Mouse (Mus musculus): Measurements from ENCODE around the gene Kcnj5.

Gene Kcnj5

DNA sequence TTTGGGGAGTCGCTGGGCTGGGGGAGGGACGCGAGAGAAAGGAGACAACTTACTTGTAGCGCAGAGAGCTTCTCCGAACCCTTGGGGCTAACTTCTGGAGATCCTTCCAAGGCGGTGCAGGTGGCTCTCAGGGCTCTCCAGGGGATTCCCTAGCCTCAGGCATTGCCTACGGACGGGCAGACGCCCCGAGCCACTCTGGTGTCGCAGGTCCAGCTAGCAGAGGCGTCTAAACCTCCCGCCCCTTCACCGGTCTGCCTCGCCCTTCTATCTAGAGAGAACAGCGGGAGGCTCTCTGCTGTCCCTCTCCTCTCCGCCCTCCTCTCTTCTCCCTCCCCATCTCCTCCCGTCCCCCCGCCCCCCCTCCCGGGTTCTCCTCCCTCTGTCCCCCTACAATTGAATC, at the start of gene Kcnj5:
Gene Kcnj5, minus strand, starts transcription at position 300 of the 400 bp plus-strand sequence.
- no peak for DNase-seq

DNA sequence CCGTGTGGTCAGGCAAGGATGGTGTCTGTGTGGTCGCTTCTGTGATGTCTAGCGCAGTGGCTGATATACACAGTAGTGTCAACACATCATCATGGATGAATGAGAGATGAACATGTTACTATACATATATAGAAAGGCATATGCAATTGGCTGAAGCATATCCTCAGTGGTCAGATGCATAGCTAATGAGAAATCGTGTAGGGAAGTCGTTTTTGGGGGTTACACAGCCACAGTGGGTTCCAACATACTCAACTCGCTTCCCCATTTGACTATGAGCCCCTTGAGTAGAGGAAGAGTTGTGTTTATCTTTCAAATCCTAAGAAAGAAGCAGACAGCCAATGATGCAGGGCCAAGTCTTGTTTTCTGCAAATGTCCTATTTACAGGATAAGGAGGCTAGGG, 48.6 kb upstream of the Kcnj5 start:
- no peak for DNase-seq

DNA sequence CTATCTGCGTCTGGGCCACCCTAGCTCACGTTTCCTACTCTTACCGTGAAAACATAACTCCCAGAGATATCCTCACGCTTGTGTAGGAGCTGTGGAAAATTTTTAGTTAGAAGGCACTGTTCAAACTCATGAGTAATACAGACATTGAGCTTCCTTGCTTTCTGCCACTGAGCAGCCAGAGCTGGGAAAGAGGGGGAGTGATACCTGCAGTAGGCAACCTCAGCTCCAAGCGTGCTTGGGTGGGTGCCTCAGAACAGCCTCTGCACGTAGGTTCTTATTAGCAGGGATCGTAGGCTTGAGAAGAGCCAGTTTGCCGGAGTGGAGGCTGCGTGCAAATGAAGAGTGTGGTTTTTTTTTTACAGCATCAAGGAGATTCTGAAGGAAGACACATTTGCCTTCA, 47.6 kb upstream of the Kcnj5 start:
- DNase-seq, result no peak

DNA sequence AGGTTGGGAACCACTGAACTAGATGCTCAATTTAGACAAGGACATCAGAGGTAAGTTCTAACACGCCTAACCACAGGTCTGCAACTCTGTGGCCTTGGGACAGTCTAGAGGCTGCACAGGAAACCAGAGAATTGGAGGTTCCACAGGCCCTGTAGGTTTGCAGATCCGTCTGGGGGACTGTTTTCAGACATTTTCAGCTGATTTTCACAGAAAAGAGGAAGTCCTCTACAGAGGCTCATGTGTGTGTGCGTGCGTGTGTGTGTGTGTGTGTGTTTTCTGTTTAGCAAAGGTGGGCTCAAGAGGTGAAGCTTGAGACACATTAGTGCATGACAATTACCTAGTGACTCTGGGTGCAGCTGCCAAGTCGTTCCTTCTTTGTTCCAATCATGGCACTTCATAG, 46.9 kb upstream of the Kcnj5 start:
- DNase-seq, result no peak

DNA sequence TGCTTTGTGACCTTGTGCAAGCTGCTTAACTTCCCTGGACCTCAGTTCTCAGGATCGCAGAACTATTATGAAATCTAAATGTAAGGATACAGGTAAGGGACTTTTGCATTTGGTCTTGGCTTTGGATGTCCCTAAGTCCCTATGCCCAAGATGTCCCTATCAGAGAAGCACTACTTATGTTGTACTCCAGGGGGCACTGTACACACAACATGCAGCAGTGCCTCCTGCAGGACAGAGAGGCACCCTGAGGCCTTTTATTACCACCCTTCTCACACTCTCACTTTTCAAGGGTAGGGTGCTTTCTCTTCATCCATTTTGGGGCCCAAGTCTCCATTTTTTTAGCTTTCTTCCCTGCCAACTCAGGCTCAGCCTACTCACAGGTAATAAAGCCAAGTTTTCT, 44.0 kb upstream of the Kcnj5 start:
- DNase-seq, result no peak

DNA sequence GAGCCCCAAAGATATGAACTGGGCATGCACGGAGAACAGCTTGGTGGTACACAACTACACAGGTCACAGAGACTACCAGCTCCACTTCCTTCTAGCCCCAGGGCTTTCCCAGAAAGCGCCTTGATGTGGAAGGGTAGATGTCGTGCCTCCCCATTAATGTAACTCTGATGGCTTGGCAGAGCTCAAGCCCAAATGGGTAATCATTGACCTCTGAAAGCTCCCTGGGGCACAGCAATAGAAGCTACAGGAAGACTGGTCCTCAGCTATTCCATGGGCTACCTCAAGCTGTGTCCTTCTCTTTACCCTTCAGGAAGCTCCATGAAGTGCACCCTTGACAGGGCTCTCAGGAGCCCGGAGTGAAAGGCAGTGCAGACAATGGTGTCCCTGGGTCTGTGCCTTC, 40.8 kb upstream of the Kcnj5 start:
- DNase-seq, result peak; percentile 72 to 90

DNA sequence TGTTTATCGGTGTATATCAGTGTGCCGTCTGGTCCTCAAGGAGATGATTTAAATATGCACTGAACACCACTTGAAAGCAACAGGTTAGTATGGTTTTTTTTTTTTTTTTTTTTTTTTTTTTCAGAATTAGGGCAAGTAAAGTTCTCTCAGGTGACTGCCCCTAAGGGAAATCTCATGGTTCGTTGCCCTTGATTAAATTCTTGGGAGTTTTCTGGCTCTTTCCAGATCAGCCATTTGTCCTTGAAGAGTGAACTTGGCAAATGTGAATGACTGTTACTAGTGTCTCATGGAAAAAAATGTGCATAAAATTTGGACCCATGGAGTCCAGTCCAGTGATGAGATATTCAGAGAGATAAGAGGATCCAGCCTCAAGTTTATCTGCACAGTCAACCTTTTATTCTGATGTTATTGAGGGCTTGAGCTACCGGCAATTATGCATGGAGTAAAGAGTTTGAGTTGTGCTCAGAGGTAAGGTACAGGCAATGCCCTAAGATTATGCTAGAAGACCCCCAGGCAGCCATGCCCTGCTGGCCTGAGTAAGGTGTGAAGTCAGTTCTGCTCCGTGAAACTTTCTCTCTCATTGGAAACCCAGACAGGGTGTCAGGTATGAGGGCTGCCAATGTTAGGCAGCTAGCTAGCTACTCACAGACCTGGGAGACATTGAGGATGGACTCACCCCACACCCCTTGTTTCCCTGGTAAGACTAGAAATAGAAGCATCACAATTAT, 32.9 kb upstream of the Kcnj5 start:
- DNase-seq, result peak in 1 of 2 experiments; percentile 77

DNA sequence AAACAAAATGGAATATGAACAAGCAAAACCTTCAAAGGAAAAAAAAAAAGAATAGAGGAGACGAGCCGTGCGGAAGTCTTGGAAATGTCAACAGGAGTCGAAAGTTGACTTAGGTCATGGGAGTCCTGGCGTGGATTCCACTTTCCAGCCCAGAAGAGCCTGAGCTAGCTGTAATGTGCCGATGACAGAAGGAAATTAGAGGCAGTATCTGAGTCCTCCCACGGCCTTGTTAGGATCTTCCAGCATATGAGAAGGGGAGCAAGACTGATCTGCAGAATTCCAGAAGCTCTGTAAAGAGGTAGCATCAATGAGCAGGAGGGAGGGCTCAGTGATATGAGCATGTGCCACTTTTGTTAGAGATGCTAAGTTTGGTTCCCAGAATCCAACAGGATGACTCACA, 31.9 kb upstream of the Kcnj5 start:
- DNase-seq, result no peak

DNA sequence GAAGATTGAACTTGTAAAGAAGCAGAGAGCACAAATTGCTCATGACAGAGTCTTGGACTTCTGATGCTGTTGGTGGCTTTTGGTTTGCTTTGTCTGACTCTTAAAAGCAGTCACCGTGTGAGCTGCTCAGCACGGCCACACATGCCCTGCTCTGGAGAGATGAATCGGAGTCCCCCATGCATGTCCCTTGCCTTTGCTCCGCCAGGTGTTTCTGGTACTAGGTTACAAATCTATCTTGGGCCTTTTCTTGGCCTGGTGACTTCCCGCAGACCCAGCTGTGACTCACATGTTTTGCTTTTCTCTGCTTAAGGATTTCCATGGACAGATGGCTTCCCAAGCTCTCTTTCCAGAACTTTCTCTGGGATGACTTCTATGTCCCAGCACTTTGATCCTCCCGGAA, 29.5 kb upstream of the Kcnj5 start:
- DNase-seq, result no peak

DNA sequence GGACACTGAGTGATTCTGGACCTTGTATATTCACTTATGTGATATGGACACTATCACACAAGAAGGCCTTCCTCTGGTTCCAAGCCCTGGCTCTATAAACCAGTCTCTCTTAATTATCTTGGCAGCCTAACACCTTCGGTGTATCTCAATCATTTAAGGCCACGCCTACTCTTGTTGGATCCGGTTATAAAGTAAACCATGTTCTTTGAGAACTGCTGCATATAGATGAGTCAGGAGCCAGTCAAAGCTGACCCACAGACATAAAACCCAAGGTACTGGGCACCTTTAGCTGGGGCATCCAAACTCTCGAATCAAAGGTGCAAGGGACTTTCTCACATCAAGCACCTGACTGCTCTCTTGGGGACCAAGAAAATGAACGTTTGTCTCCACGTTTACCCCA, 28.1 kb upstream of the Kcnj5 start, which contains the start of gene Kcnj1:
Gene Kcnj1, plus strand, starts transcription at position 292 of the 400 bp plus-strand sequence.
- peak; percentile 37 to 68 for DNase-seq

DNA sequence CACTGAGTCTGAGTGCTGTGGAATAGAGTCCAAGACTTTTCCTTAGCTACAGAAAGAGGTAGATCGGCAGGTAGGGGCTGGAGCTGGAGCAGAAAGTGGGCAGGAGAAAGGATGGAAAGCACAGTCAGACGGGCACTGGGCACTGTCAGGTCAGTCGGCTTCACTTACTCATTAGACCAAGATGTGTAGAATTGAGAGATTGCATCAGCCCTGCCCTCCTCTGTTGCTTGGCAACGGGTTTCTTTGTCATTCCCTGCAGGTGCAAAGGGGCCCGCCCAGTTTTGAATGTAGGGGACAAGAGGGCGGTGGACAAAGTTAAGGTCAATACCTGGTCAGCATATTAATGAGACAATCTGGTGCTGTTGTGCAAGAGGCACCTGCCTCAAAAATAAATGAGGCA, 25.2 kb upstream of the Kcnj5 start:
- peak; percentile 39 to 69 for DNase-seq

DNA sequence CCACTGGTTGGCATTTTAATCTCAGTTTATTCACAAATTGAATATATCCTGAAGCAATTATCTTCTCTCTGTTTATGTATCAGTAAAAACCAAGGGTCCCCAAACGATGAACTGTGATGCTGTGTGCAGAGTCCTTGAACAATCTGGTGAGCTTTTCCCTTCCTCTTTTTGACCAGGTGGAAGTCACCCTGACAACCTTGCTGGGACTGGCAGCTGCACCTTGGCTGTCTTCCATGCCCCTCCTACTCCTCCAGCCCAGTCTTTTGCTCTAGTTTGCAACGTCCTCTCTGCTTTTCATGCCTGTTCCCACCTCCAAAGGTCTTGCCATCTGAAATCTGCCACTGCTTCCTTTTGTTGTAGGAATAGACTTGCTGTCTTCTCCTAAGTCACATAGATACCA, 24.7 kb upstream of the Kcnj5 start:
- DNase-seq, result peak; percentile 69 to 75

DNA sequence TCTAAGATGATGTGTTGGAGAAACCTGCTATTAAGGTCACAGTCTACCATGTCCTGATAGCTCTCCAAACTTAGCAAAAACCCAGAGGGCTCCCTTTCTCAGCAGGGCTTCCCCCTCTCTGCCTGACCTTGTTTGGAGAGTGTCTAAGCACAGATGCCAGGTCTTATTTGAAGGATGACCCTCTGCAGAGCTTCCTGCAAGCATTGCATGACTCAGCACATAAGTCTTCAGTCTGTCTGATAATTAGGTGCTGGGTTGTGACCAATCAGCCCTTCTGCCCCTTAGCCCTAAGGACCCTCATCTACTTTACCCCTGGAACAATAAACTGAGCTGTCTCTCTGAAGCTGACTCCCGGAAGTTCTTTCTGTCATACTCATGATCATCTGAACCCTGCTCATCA, 16.6 kb upstream of the Kcnj5 start:
- no peak for DNase-seq

DNA sequence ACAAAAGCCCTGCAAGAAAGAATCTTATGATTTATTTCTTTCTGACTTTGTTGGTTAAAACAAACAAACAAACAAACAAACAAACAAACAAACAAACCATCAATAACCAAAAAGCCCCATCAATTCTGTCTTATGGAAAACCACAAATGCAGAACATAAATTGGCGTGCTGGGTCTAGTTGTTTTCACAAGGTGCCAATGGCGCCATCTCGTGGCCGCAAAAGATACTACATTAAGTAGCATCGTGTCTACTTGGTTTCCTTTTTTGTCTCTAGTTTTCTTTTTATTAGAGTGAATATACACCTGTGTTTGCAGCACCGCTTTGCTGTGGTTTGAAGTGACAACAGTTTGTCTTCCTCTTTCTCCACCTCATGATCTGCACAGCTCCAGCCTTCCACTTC, 6.2 kb upstream of the Kcnj5 start:
- peak; percentile 53 to 81 for DNase-seq

DNA sequence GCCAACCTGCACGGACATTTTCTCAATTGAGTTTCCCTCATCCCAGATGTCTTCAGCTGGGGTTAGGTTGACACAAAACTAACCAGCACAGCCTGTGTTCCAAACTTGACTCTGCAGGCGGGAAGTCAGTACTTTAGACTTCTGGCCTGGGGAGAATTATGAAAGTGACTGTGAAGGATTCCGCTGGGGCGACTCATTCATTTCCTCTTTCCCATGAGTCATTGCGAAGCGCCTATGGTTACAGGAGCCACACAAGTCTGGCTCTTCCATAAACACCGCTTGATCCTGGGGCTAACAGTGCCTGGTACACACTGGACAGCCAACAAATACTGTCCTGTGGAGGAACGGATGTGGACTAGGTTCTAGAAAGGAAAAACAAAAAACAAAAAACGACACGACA, 5.2 kb upstream of the Kcnj5 start:
- no peak for DNase-seq

DNA sequence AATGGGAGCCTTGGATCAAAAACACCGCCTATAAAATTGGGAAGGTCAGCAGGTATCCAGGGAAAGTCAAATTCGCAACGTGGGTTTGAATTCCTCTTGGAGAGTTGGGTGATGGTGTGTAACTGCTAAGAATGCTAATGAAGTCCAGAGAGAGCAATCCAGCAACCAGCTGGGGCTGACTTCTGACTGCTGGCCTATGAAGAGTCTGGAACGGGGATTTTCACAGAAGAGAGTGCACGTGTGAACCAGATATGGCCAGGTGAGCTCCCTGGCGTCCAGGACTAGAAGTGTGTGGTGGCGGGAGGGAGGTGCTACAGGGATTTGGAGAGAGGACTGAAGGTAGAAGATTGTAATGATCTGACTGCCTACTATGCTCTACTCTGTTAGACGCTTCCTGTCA, 3.9 kb upstream of the Kcnj5 start:
- DNase-seq, result peak in 1 of 2 experiments; percentile 56

DNA sequence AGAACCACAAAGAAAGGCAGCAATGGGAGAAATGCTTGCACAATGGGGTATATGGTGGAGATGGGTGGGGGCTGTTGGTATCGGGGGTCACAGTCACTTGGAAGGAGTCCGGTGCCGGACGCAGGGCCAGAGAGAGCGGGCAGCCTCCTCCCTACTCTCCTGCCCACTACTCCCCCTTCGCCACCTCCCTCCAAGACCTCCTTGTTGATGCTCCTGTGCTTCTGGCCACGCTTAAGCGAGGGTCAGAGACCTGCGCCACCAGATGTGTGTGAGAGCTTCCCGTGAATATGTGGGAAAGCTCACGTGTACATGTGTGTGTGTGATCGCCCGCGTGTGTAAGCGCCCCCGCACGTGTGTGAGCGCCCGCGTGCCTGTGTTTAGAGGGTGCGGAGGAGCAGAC, 339 bp upstream of the Kcnj5 start:
- DNase-seq, result no peak

DNA sequence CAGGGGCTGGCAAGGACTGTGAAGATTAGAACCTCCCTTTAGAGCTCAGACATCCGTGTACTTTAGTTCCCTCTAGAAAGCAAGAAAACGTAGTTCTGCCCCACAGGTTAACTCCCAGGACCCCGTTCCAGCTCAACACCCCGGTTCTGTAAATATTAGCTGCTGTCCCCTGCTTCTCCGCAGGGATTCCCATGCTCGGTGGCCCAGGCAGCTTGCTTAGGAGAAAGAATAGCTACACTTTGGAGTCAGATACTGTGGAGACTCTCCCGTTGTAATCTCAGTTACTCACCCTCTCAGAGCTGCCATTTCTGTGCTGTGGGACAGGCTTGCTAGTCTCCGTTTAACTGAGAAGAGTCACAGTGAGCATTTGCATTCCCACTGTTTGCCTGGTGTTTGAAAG, 1.2 kb downstream of the Kcnj5 start:
- no peak for DNase-seq

DNA sequence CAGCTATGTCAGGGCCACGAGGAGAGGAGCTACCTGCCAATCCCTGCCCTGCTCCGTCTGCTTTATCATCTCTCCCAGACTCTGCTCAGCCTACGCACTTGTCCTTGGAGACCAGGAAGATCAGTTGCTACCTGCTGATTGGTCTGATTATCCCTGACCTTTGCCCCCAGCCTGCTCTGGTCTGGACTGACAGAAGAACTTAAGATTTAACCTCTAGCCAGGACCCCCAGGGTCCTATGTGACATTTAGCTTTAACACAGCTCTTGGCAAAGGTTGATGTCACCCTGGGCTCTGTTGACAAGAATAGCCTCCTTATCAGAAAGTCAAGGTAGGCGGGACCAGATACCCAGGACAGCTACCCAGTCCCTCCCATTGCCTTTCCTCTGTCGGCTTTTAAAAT, 3.3 kb downstream of the Kcnj5 start:
- DNase-seq, result no peak

DNA sequence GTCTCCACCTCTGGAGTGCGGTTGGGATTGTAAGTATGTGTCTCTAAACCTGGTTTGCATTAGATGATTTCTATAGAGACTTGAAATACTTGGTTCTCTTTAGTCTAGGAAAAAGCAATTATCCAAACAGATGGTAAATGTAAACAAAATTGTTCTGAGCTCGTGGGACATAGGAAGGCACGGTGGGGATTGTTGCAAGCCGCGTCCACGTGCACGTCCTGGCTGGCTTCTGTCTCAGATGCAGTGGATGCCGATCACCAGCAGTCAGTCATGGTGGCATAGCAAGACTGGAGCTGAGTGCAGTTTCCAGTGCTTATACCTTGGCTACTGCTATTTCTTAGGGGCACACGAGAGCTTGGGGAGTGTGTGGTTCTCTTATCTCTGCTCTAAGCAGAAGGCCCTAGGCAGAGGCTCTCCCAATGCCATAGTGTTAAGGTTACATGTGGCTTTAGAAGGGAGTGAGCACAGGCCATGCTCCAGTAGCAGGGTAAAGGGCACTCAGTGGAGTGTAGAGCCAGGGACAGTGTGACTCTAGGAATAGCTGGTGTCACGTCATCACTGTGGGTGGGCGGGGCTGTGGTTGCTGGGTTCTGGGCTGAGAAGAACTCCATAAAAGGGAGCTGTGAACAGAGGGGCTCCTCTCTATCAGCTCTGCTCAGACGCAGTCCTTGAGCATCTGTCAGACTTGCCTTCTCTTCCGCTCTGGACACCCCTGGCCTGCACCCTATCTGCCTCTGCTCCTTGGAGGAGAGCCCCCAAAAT, 8.6 kb downstream of the Kcnj5 start:
- no peak for DNase-seq

DNA sequence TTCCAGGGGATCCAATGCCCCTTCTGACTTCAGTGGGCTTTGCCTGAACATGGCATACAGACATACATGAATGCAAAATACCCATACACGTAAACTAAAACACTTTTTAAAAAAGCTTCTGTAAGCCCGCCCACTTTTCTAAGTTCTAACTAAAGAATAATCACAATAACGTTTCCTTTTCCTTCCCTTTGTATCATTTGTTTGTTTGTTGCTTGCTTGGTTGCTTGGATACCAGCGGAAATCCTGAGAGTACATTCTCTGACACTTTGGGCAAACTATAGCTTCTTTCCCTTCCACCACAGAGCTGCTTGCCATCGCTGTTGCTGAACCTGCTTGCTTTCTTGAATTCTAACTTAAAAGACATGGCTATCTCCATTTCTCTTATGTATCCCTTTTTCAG, 13.0 kb downstream of the Kcnj5 start:
- DNase-seq, result no peak

DNA sequence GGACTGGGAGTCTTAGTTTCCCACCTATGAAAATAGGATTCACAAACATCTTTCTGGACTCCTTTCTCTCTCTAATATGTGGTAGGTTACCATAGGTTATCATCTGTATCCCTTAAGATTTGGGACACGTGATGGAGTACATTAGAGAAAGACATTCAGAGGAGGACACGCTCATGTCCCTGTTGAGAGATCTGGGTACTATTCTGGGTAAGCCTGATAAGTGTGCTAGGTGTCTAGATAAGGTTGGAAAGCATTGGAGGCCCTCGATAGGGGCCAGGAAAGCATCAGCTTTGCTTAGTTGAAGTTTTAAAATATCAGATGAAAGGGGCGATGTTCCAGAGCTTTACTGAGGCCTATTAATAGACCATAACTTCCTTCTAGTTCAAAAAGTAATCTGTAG, 15.4 kb downstream of the Kcnj5 start:
- DNase-seq, result no peak

DNA sequence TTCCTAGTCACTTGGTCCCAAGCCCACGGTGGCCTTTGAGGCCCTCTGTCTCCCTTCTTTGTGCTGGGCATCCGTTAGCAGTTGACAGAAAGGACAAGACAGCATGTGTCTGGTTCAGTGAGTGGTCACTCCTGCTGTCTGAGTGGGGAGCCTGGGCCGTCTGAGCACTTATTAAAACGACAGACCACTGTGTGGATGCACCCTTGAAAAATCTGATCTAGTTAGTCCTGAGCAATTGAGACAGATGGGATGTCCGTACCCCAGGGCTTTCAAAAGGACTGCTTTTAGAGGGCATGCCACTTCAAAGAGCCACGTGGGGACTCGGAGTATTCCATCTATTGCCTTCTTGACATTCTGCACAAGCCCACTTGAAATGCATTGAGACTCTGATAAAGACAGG, 20.5 kb downstream of the Kcnj5 start:
- no peak for DNase-seq

DNA sequence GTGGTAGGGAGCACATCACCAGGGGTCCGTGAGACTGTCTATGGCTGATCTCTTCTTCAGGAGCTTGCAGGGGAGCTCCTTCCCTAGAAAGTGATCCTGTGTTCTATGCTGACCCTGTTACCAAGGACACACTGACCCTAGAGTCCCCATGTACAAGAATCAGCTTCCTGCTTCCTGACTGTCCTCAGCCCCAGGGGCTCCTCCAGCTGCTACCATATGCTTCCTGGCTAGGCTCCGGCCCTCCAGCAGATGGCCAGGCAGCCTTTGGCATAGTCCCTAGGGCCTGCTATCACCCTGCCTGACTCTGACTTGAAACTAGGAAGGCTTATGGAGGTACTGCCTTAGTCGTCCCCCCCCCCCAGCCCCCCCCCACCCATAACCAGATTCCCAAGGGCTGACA, 24.0 kb downstream of the Kcnj5 start:
- DNase-seq, result peak; percentile 17 to 19

DNA sequence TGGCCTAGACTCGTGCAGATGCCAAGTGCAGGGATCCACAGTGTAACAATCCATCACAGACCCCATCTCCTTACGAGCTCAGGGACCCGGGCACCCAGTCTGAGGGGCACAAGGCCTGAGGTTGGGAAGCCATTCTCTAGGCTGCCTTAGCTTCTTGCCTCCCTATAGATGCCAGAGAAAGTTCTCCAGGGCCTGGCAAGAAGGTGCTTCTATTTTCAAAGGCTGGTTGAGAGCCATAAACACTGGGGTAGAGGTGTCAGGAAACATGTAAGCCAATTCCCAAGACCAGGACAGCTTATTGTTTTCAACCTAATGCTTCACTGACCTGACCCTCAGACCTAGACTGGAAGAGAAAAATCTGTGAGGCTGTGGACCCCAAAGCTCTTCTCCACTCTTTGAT, 28.2 kb downstream of the Kcnj5 start:
- DNase-seq, result no peak

Data from kidney, adult 8-10 months (tissue).